Mouse (Mus musculus) limb, embryonic 13.5 days (tissue): ENCODE results near the gene Vwf. TPM values are rescaled to one million over a fixed set of nuclear protein-coding genes. Genes with fewer than 3 reads are reported as not detected.

Experiments
- ATAC-seq: fragments of 200-750 bp; cut with Nextera tagmentation; 2 replicates; pipeline ENCODE4 v1.8.0; 2017; ENCODE audit warnings: low read depth, moderate number of reproducible peaks, moderate TSS enrichment; ENCODE audit not compliant: low FRiP score
- H3K27ac ChIP-seq: fragments of 300-500 bp; sonication (generic); 2 replicates; pipeline ENCODE4 v1.5.1; 2015; ENCODE audit warnings: inconsistent platforms, mild to moderate bottlenecking, moderate library complexity
- H3K27me3 ChIP-seq: fragments of 300-500 bp; sonication (generic); 2 replicates; pipeline ENCODE4 v1.6.1; 2015; ENCODE audit warnings: mild to moderate bottlenecking, inconsistent platforms
- H3K36me3 ChIP-seq: fragments of 300-500 bp; sonication (generic); 2 replicates; pipeline ENCODE4 v1.6.1; 2015; ENCODE audit warnings: inconsistent platforms, mild to moderate bottlenecking, moderate library complexity
- H3K4me1 ChIP-seq: fragments of 300-500 bp; sonication (generic); 2 replicates; pipeline ENCODE4 v1.6.1; 2015; ENCODE audit warnings: inconsistent platforms
- H3K4me2 ChIP-seq: fragments of 300-500 bp; sonication (generic); replicated peaks from 2 replicates; pipeline ENCODE4 v1.6.1; 2015; ENCODE audit warnings: inconsistent platforms, mild to moderate bottlenecking, moderate library complexity
- H3K4me3 ChIP-seq: fragments of 300-500 bp; sonication (generic); 2 replicates; pipeline ENCODE4 v1.5.1; 2015; ENCODE audit warnings: moderate library complexity, mild to moderate bottlenecking, inconsistent platforms
- H3K9ac ChIP-seq: fragments of 300-500 bp; sonication (generic); 2 replicates; pipeline ENCODE4 v1.6.1; 2015; ENCODE audit warnings: mild to moderate bottlenecking, inconsistent platforms
- H3K9me3 ChIP-seq: fragments of 300-500 bp; sonication (generic); 2 replicates; pipeline ENCODE4 v1.6.1; 2016; ENCODE audit warnings: inconsistent platforms
- WGBS: fragments of 180-500 bp; shearing (Covaris S2); methylation state at CpG from one replicate; pipeline ENCODE4 v1.1.7; 2015; 5-methylcytosine and 5-hydroxymethylcytosine counted together
- polyA plus RNA-seq: library from polyadenylated mRNA; unstranded; fragments of >200 nt; fragmentation: Nextera tagmentation; extraction: Ambion mirVana; gene quantifications from 2 replicates; pipeline ENCODE4 v1.2.1, GENCODE M21; 2015

Vwf gene
- polyA plus RNA-seq, 1 experiment from 2014 or later = 6.9 TPM

DNA sequence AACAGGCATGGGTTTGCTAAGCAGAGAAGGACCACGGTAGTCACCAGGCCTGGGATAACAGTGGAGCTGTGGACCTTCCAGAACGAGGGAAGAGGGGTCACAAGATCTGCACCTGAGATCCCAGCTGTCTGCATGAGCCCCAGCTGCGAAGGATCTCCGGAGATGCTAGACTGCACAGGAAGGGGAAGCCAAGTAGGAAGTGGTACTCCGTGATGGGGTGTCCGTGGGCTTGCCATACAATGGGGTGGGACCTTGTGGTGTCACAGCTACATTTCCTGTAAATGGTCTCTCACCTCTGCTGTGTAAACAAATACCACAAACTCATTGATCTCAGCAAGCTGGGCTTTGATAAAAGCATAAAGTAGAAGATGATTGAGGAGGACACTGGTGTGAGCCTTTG lies 22.5 kb upstream of the Vwf start:
- H3K27me3 ChIP-seq = no peaks in the 10 kb centered on the region
- H3K9me3 ChIP-seq = no peaks in the 10 kb centered on the region
- H3K9ac ChIP-seq = no peak overlapping the region
- no peak overlapping the region for H3K4me2 ChIP-seq
- 92% methylated on average over 6 of the region's 6 CpGs for WGBS
- ATAC-seq = no peak
- H3K36me3 ChIP-seq = no peaks in the 10 kb centered on the region
- H3K27ac ChIP-seq = no peak overlapping the region
- 0 out of 2 replicates have a peak, but pooled peaks cover 5% of the 10 kb centered on the region for H3K4me1 ChIP-seq
- no peak overlapping the region for H3K4me3 ChIP-seq

- Histone ChIP-seq H3K9me3 (no peaks in the 10 kb centered on the region), H3K4me3 (no peak overlapping the region), H3K4me2 (no peak overlapping the region), H3K4me1 (0 out of 2 replicates have a peak, but pooled peaks cover 5% of the 10 kb centered on the region), H3K27me3 (no peaks in the 10 kb centered on the region), H3K27ac (no peak overlapping the region), H3K9ac (no peak overlapping the region), H3K36me3 (no peaks in the 10 kb centered on the region)
- WGBS = 62% methylated on average over 3 of the region's 3 CpGs
- no peak for ATAC-seq
These were observed 20.5 kb upstream of the Vwf start for GRCm38 (mm10) chr6:125526066-125526465.

- 83% methylated on average over 9 of the region's 9 CpGs for WGBS
- Histone ChIP-seq H3K36me3 (no peaks in the 10 kb centered on the region), H3K9me3 (no peaks in the 10 kb centered on the region), H3K4me1 (no peaks in the 10 kb centered on the region), H3K4me2 (no peak overlapping the region), H3K27ac (no peak overlapping the region), H3K27me3 (no peaks in the 10 kb centered on the region), H3K4me3 (no peak overlapping the region), H3K9ac (no peak overlapping the region)
- no peak for ATAC-seq
These were observed 17.9 kb upstream of the Vwf start for GRCm38 (mm10) chr6:125528614-125529200.

GRCm38 (mm10) chr6:125529479-125529878 lies 17.1 kb upstream of the Vwf start:
- Histone ChIP-seq H3K4me1 (no peaks in the 10 kb centered on the region), H3K27ac (no peak overlapping the region), H3K9me3 (no peaks in the 10 kb centered on the region), H3K36me3 (no peaks in the 10 kb centered on the region), H3K4me2 (no peak overlapping the region), H3K9ac (no peak overlapping the region), H3K27me3 (no peaks in the 10 kb centered on the region), H3K4me3 (no peak overlapping the region)
- ATAC-seq = no peak
- 84% methylated on average over 5 of the region's 5 CpGs for WGBS

DNA sequence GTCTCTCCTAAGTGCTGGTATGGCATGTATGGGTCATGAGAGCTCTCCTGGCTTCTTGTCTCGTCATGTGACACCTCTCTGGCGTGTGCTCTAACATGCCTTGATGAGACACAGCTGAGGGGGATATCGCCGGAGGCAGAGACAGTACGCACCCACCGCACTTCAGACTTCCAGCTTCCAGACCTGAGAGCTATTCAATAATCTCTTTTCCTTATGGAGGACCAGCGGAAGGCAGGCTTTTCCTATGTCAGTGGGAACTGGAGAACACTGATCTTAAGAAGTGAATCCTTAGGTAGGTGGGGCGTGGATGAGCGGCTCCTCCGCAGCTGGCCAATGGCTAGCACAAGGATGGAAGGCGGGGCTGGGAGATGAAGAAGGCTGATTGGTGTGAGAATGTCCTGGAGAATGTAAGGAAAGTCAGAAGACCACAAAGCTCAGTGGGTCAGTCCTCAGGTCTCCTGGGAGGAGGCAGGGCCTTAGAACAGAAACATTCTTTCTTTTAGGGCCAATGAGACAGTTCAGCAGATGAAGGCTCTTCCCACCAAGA lies 13.4 kb upstream of the Vwf start:
- Histone ChIP-seq H3K9me3 (no peaks in the 10 kb centered on the region), H3K4me1 (no peaks in the 10 kb centered on the region), H3K4me2 (no peak overlapping the region), H3K27me3 (no peaks in the 10 kb centered on the region), H3K9ac (no peak overlapping the region), H3K36me3 (no peaks in the 10 kb centered on the region), H3K4me3 (no peak overlapping the region), H3K27ac (no peak overlapping the region)
- ATAC-seq = no peak
- WGBS = 82% methylated on average over 11 of the region's 11 CpGs

- WGBS = 90% methylated on average over 5 of the region's 5 CpGs
- no peak for ATAC-seq
These were observed 11.6 kb upstream of the Vwf start for GRCm38 (mm10) chr6:125534990-125535389.

DNA sequence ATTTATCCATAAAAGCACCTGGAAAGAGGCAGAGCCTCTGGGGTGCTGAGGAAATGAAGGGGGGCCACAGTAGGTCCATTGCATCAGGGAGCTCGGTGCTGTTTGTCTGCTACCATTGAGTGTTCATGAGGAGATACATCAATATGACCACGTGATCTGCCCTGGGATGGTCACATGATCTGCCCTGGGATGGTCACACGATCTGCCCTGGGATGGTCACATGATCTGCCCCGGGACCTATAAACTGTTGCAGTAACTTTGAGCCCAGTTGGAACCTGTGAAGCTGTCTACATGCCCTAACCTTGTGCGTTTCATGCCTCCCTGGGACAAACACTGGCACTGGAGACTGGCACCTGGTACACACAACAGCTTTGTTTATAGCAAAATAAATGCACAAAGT lies 8.1 kb upstream of the Vwf start:
- Histone ChIP-seq H3K4me1 (peaks cover 4% of the 10 kb centered on the region), H3K4me2 (no peak overlapping the region), H3K36me3 (no peaks in the 10 kb centered on the region), H3K4me3 (no peak overlapping the region), H3K9me3 (no peaks in the 10 kb centered on the region), H3K27me3 (no peaks in the 10 kb centered on the region), H3K27ac (no peak overlapping the region), H3K9ac (no peak overlapping the region)
- 79% methylated on average over 5 of the region's 5 CpGs for WGBS
- ATAC-seq = no peak

More at GRCm38 (mm10) chr6:125534990-125535389, 11.6 kb upstream of the Vwf start:
- Histone ChIP-seq H3K27ac (no peak overlapping the region), H3K9me3 (no peaks in the 10 kb centered on the region), H3K4me2 (no peak overlapping the region), H3K36me3 (no peaks in the 10 kb centered on the region), H3K9ac (no peak overlapping the region), H3K4me1 (peaks cover 4% of the 10 kb centered on the region), H3K27me3 (no peaks in the 10 kb centered on the region), H3K4me3 (no peak overlapping the region)

- Histone ChIP-seq H3K9me3 (no peaks in the 10 kb centered on the region), H3K9ac (0 out of 2 replicates have a peak overlapping the region, but pooled peaks have one; percentile 25), H3K27me3 (no peaks in the 10 kb centered on the region), H3K27ac (no peak overlapping the region), H3K4me3 (no peak overlapping the region), H3K4me1 (peaks cover 4% of the 10 kb centered on the region), H3K4me2 (no peak overlapping the region), H3K36me3 (no peaks in the 10 kb centered on the region)
- no peak for ATAC-seq
- 42% methylated on average over 8 of the region's 8 CpGs for WGBS
These were observed 7.2 kb upstream of the Vwf start for GRCm38 (mm10) chr6:125539423-125539822.

- no peaks in the 10 kb centered on the region for H3K27me3 ChIP-seq
- no peak for ATAC-seq
- H3K4me1 ChIP-seq = peaks cover 4% of the 10 kb centered on the region
- WGBS = 83% methylated on average over 10 of the region's 10 CpGs
- no peaks in the 10 kb centered on the region for H3K36me3 ChIP-seq
- no peaks in the 10 kb centered on the region for H3K9me3 ChIP-seq
- no peak overlapping the region for H3K4me2 ChIP-seq
- H3K9ac ChIP-seq = no peak overlapping the region
- H3K27ac ChIP-seq = no peak overlapping the region
- no peak overlapping the region for H3K4me3 ChIP-seq
These were observed 6.4 kb upstream of the Vwf start for GRCm38 (mm10) chr6:125540199-125540598.

GRCm38 (mm10) chr6:125540826-125541225 lies 5.7 kb upstream of the Vwf start:
- ATAC-seq = no peak
- Histone ChIP-seq H3K4me3 (no peak overlapping the region), H3K4me1 (peaks cover 4% of the 10 kb centered on the region), H3K27me3 (no peaks in the 10 kb centered on the region), H3K9me3 (no peaks in the 10 kb centered on the region), H3K4me2 (no peak overlapping the region), H3K9ac (no peak overlapping the region), H3K27ac (no peak overlapping the region), H3K36me3 (no peaks in the 10 kb centered on the region)
- WGBS = 87% methylated on average over 6 of the region's 6 CpGs

DNA sequence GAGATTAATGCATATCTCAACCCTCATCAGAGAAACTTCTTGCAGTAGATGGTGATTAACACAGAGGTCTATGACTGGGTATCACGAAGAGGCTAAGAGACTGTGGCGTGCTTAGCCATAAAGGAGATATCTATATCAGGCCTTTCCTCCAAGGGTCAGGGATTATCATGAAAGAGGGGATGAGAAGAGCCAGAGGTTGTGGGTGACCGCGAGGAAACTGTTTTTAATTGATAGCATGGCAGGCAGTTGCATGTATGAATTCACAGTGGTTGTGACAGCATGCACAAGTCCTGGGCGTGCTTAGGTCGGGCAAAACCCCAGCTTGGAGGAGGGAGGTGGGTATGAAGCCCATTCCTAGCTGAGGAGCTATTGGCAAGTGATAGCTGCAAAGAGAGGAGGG lies 5.3 kb upstream of the Vwf start:
- H3K9me3 ChIP-seq = no peaks in the 10 kb centered on the region
- 74% methylated on average over 6 of the region's 6 CpGs for WGBS
- H3K9ac ChIP-seq = no peak overlapping the region
- no peaks in the 10 kb centered on the region for H3K27me3 ChIP-seq
- H3K27ac ChIP-seq = no peak overlapping the region
- peaks cover 4% of the 10 kb centered on the region for H3K4me1 ChIP-seq
- no peak overlapping the region for H3K4me2 ChIP-seq
- ATAC-seq = no peak
- H3K36me3 ChIP-seq = no peaks in the 10 kb centered on the region
- no peak overlapping the region for H3K4me3 ChIP-seq

DNA sequence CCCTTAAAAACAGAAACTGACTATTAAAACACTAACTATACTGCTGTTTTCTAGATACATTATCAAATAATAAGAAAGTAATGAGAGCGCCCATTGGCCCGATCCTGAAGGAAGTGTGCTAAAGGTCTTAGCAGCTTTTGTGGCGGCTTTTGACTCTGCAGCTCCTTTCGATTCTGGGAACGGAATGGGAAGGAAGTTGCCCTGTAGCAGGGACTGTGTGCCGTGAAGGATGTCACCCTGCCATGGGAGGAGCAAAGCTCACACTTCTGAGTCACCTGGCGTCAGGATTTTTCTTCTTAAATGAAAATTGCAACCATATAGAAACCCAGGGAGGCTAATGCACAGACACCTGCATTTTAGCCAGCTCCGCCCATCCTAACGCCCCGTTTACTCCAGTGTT lies 1.8 kb downstream of the Vwf start:
- Histone ChIP-seq H3K9ac (no peak overlapping the region), H3K36me3 (no peaks in the 10 kb centered on the region), H3K4me3 (no peak overlapping the region), H3K4me1 (no peaks in the 10 kb centered on the region), H3K4me2 (no peak overlapping the region), H3K9me3 (no peaks in the 10 kb centered on the region; the same call in 1 of the 2 replicates), H3K27me3 (no peaks in the 10 kb centered on the region), H3K27ac (no peak overlapping the region)
- 75% methylated on average over 10 of the region's 10 CpGs for WGBS
- no peak for ATAC-seq

DNA sequence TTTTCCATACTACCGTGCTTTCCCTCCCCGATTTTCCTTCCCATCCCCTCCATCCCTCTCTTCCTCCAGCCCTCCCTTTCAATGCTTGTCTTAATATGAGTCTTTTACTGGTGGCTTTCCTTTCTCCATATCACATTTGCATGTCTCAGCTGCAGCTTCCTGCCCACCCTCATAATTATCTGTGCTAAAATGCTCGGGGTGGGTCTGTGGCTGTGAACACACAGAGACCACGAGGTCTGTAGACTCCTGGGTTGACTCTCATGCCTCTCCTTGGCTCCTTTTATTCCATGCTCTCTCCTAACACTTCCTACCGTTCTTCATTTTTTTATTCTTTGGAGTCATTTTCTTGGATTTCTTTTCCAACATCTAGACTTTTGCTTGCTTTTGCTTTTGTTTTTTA lies 3.6 kb downstream of the Vwf start:
- H3K9me3 ChIP-seq = no peaks in the 10 kb centered on the region; the same call in 1 of the 2 replicates
- H3K36me3 ChIP-seq = no peaks in the 10 kb centered on the region
- no peak overlapping the region for H3K4me3 ChIP-seq
- H3K4me2 ChIP-seq = no peak overlapping the region
- no peak overlapping the region for H3K27ac ChIP-seq
- no peak overlapping the region for H3K9ac ChIP-seq
- no peaks in the 10 kb centered on the region for H3K27me3 ChIP-seq
- 77% methylated on average over 5 of the region's 5 CpGs for WGBS
- ATAC-seq = no peak
- H3K4me1 ChIP-seq = no peaks in the 10 kb centered on the region
